Mouse (Mus musculus) liver, embryonic 11.5 days (tissue): ENCODE measurements at regions not wholly inside any gene's neighbourhood (a gene's known extent, or its start where the extent isn't known, plus 50 kb on each side); places are given as distances from the start of the nearest gene placed in this dataset.
A peak's percentile ranks its signal among the peaks of the same experiment; 100 is the strongest.

Experiments used
- ATAC-seq: fragments of 200-750 bp; cut with Nextera tagmentation; replicated peaks from 2 replicates; pipeline ENCODE4 v1.8.0; 2017; ENCODE audit warnings: moderate number of reproducible peaks, mild to moderate bottlenecking, moderate TSS enrichment, moderate library complexity; ENCODE audit not compliant: low FRiP score
- DNase-seq: peaks from one replicate; pipeline ENCODE4 v3.0.0-alpha.2; 2017; ENCODE audit warnings: low spot score
- H3K27ac ChIP-seq: fragments of 300-500 bp; sonication (generic); 2 replicates; pipeline ENCODE4 v1.5.1; 2014; ENCODE audit warnings: mild to moderate bottlenecking, low read depth, low read length, control low read depth
- H3K27me3 ChIP-seq: fragments of 300-500 bp; sonication (generic); replicated peaks from 2 replicates; pipeline ENCODE4 v1.6.1; 2014; ENCODE audit warnings: low read length, mixed read lengths; ENCODE audit not compliant: control insufficient read depth, insufficient read depth
- H3K36me3 ChIP-seq: fragments of 300-500 bp; sonication (generic); 2 replicates; pipeline ENCODE4 v1.6.1; 2014; ENCODE audit warnings: mild to moderate bottlenecking, low read length, moderate library complexity, mixed read lengths; ENCODE audit not compliant: control insufficient read depth, insufficient read depth
- H3K4me1 ChIP-seq: fragments of 300-500 bp; sonication (generic); replicated peaks from 2 replicates; pipeline ENCODE4 v1.6.1; 2014; ENCODE audit warnings: low read length, mixed read lengths; ENCODE audit not compliant: control insufficient read depth, insufficient read depth
- H3K4me2 ChIP-seq: fragments of 300-500 bp; sonication (generic); 2 replicates; pipeline ENCODE4 v1.6.1; 2014; ENCODE audit warnings: mild to moderate bottlenecking, control low read depth, moderate library complexity
- H3K4me3 ChIP-seq: fragments of 300-500 bp; sonication (generic); 2 replicates; pipeline ENCODE4 v1.5.1; 2014; ENCODE audit warnings: low read depth, low read length, control low read depth
- H3K9ac ChIP-seq: fragments of 300-500 bp; sonication (generic); 2 replicates; pipeline ENCODE4 v1.6.1; 2014; ENCODE audit warnings: low read depth, low read length, control low read depth
- H3K9me3 ChIP-seq: fragments of 300-500 bp; sonication (generic); 2 replicates; pipeline ENCODE4 v1.6.1; 2016; ENCODE audit warnings: low read length, inconsistent platforms, mixed read lengths; ENCODE audit not compliant: control insufficient read depth
- WGBS: fragments of 180-500 bp; shearing (Covaris S2); extraction: QIAGEN DNeasy Blood & Tissue Kit; methylation state at CpG from one replicate; pipeline ENCODE4 v1.1.7; 2014; 5-methylcytosine and 5-hydroxymethylcytosine counted together

DNA sequence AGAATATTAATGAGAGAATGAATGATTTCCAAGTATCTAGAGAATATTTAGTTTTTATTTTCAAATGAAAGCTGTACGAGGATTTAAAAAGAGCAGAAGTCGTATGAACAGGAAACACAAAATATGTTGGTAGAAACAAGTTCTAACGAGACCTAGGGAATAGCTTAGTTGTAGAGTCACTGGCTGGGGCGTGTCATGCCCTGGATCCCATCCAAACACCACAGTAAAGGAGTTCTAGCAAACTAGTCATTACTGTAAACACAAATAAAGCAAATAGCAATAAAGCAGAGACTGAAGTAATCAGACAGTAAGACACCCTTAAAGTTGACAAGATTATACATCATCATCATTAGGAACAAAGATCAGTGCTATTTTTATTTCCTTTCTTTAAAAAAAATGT, 139.1 kb upstream of the Tprg start:
- H3K27ac ChIP-seq, result no peak overlapping the region
- H3K9ac ChIP-seq, result no peak overlapping the region
- DNase-seq (no peak), ATAC-seq (no peak)
- H3K36me3 ChIP-seq, result no peaks in the 10 kb centered on the region
- no peak overlapping the region for H3K4me3 ChIP-seq
- H3K27me3 ChIP-seq, result no peaks in the 10 kb centered on the region
- 68% methylated on average over 4 of the region's 4 CpGs for whole genome bisulfite sequencing
- no peaks in the 10 kb centered on the region for H3K4me1 ChIP-seq
- no peaks in the 10 kb centered on the region for H3K9me3 ChIP-seq
- no peak overlapping the region for H3K4me2 ChIP-seq

DNA sequence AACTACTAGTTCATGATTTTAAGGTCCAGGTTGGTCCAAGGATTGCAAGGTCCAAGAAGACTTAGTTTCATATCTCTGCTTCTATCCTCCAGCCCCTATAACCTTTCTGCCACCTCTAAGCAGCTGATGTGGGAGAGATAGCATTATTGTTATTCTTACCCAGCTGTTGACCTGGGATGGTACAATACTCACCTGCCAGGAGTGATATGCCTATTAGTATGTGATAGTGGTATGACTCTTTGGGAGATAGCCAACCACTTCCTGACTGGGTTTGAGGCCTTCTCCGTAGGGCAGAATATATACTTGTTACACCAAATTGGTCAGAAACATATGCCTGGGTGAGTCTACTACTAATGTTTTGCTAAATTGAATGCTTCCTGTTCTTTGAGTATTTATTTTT, 137.4 kb upstream of the Tprg start:
- Histone ChIP-seq H3K9ac (no peak overlapping the region), H3K27me3 (no peaks in the 10 kb centered on the region), H3K4me3 (no peak overlapping the region), H3K9me3 (no peaks in the 10 kb centered on the region), H3K27ac (no peak overlapping the region), H3K4me1 (no peaks in the 10 kb centered on the region), H3K36me3 (no peaks in the 10 kb centered on the region), H3K4me2 (no peak overlapping the region)
- 56% methylated on average over 1 of the region's 1 CpGs for WGBS
- DNase-seq (no peak), ATAC-seq (no peak)

DNA sequence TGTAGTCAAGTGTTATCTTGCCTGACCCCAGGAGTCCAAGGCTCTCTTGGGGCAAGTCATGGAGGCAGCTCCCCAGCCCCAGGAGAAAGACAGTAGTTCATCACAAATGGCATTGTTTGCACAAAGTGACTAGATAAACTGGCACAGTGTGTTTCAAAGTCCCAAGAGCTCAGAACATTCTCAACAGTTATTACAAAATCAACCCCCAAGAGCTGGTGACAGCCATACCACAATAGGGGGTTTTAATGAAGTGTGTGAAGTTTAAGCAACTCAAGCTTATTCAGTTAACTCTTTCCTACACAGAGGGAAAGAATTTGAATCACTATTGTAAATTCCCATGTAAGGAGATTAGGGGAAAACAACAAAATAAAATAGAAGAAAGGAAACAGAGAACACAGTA, 109.7 kb upstream of the Tprg start:
- Histone ChIP-seq H3K9me3 (no peaks in the 10 kb centered on the region), H3K4me2 (no peak overlapping the region), H3K9ac (no peak overlapping the region), H3K36me3 (no peaks in the 10 kb centered on the region), H3K27me3 (no peaks in the 10 kb centered on the region), H3K27ac (no peak overlapping the region), H3K4me1 (no peaks in the 10 kb centered on the region), H3K4me3 (no peak overlapping the region)
- ATAC-seq, result no peak
- no peak for DNase-seq

DNA sequence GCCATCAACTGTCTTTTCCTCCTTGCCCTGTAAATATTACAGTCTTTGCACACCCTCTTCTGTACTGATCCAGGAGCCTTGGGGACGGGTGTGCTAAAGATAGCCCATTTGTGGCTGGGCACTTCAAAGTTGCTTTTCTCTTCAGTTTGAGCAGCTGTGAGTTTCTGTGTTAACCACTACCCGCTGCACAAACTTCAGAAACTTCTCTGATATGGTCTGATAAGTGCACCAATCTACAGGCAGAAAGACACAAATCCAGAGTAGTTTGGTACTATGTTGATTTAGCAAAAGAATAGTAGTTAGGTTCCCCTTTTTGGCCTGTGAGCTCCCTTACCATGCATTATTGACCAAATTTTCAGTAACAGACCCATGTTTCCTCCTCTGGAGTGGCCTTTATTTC, 108.6 kb upstream of the Tprg start:
- Histone ChIP-seq H3K36me3 (no peaks in the 10 kb centered on the region), H3K4me2 (no peak overlapping the region), H3K4me3 (no peak overlapping the region), H3K9ac (no peak overlapping the region), H3K9me3 (no peaks in the 10 kb centered on the region), H3K27me3 (no peaks in the 10 kb centered on the region), H3K4me1 (no peaks in the 10 kb centered on the region), H3K27ac (no peak overlapping the region)
- ATAC-seq, result no peak
- no peak for DNase-seq
- WGBS, result 51% methylated on average over 2 of the region's 2 CpGs

- H3K9me3 ChIP-seq, result no peaks in the 10 kb centered on the region
- H3K27ac ChIP-seq, result no peak overlapping the region
- ATAC-seq, result no peak
- H3K4me1 ChIP-seq, result no peaks in the 10 kb centered on the region
- no peak for DNase-seq
- 88% methylated on average over 6 of the region's 6 CpGs for WGBS
- H3K4me2 ChIP-seq, result no peak overlapping the region
- no peaks in the 10 kb centered on the region for H3K27me3 ChIP-seq
- no peak overlapping the region for H3K4me3 ChIP-seq
- H3K36me3 ChIP-seq, result no peaks in the 10 kb centered on the region
- H3K9ac ChIP-seq, result no peak overlapping the region
These were observed 104.7 kb upstream of the Tprg start for GRCm38 (mm10) chr16:25181939-25182338.

GRCm38 (mm10) chr16:25197079-25197478, 89.5 kb upstream of the Tprg start:
- ATAC-seq, result no peak

DNA sequence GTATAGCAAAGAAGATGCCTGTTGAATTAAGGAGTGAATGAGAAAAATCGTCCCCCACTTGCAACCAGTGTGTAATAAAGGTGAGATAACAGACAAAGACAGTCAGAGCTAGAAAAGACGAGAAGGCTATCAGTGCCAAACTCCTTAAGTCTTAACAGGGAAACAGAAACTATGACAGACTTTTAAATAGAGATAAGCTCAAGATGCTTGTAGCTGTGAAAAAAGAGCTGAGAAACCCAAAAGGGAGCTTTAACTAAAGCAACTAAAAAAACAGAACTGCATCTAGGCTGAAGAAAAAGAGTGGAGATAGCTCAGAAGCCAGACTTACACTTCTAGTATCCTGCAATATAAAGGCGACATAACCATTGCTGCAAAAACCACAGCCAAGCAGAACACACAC, 87.8 kb upstream of the Tprg start:
- 0 out of 2 replicates have a peak overlapping the region, but pooled peaks have one; percentile 66 for H3K27ac ChIP-seq
- H3K27me3 ChIP-seq, result no peaks in the 10 kb centered on the region
- no peak overlapping the region for H3K4me3 ChIP-seq
- WGBS, result 39% methylated on average over 3 of the region's 3 CpGs
- no peak overlapping the region for H3K4me2 ChIP-seq
- H3K36me3 ChIP-seq, result no peaks in the 10 kb centered on the region
- no peaks in the 10 kb centered on the region; the same call in 1 of the 2 replicates for H3K4me1 ChIP-seq
- peak; percentile 70 for ATAC-seq
- no peak for DNase-seq
- no peak overlapping the region for H3K9ac ChIP-seq
- no peaks in the 10 kb centered on the region for H3K9me3 ChIP-seq

More at GRCm38 (mm10) chr16:25197079-25197478, 89.5 kb upstream of the Tprg start:
- no peaks in the 10 kb centered on the region for H3K27me3 ChIP-seq
- H3K4me2 ChIP-seq, result no peak overlapping the region
- H3K9me3 ChIP-seq, result no peaks in the 10 kb centered on the region
- no peak overlapping the region for H3K4me3 ChIP-seq
- no peak overlapping the region for H3K9ac ChIP-seq
- WGBS, result 93% methylated on average over 5 of the region's 5 CpGs
- no peaks in the 10 kb centered on the region; the same call in 1 of the 2 replicates for H3K4me1 ChIP-seq
- DNase-seq, result no peak
- H3K27ac ChIP-seq, result no peak overlapping the region
- no peaks in the 10 kb centered on the region for H3K36me3 ChIP-seq

DNA sequence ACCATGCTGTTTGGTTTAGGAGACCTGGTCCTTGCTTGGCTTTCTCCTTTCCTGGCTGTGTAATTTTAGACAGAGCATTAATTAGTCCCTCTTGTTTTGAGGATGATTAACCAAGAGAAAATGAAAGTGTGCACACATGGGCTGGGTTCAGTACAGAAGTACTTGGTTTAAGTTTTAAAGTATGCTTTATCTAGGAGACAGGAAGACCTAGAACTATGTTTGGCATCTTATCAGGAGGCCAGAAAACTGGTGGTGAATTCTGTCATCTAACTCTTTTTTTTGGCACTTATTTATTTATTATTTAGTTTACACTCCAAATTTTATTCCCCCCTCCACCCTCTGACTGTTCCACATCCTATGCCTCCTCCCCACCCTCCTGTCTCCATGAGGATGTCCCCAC, 86.6 kb upstream of the Tprg start:
- no peak for ATAC-seq
- no peaks in the 10 kb centered on the region; the same call in 1 of the 2 replicates for H3K4me1 ChIP-seq
- H3K9ac ChIP-seq, result no peak overlapping the region
- H3K27me3 ChIP-seq, result no peaks in the 10 kb centered on the region
- no peak overlapping the region for H3K4me3 ChIP-seq
- H3K4me2 ChIP-seq, result no peak overlapping the region
- no peak for DNase-seq
- no peaks in the 10 kb centered on the region for H3K9me3 ChIP-seq
- no peak overlapping the region for H3K27ac ChIP-seq
- no peaks in the 10 kb centered on the region for H3K36me3 ChIP-seq

DNA sequence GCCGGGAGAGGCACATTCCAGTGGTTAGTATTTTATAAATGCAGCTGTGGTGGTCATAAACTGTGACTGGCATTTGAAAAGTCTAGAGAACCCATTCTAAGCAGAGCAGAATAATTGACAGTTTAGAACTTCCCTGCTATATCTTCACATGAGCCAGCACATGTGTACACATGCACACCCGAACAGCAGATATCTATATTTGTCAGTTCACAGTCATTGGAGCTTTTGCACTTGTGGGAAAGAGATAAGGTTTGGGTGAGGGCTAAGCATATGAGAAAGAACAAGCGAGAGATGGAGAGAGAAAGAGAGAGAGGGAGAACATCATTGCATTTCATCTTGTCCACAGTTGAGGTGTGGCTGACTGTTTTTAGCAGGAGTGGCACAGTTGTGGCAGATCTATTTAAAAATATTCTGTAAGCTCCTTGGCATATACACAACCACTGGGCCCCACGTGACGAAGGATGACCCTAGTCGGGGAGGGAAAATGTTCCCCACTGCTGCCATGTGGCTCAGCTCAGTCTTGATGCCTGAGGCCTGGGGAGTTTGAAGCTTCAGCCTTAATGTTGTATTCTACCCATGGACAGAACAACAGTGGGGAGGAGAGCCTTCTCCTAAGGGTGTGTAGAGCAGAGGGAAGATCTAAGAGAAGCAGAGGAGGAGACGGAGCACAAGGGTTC, 85.4 kb upstream of the Tprg start:
- H3K27me3 ChIP-seq, result no peaks in the 10 kb centered on the region
- ATAC-seq (peak; percentile 94), DNase-seq (no peak)
- 66% methylated on average over 7 of the region's 7 CpGs for WGBS
- H3K36me3 ChIP-seq, result no peaks in the 10 kb centered on the region
- H3K9ac ChIP-seq, result no peak overlapping the region
- no peaks in the 10 kb centered on the region; the same call in 1 of the 2 replicates for H3K4me1 ChIP-seq
- H3K4me3 ChIP-seq, result no peak overlapping the region
- no peaks in the 10 kb centered on the region for H3K9me3 ChIP-seq
- no peak overlapping the region for H3K4me2 ChIP-seq
- peak overlapping the region; percentile 74 for H3K27ac ChIP-seq
